Mouse (Mus musculus) midbrain, embryonic 11.5 days (tissue): ENCODE results near the gene Bsn. TPM values are rescaled to one million over a fixed set of nuclear protein-coding genes. Genes with fewer than 3 reads are reported as not detected.

ENCODE experiments used
- ATAC-seq: fragments of 200-750 bp; cut with Nextera tagmentation; 2 replicates; pipeline ENCODE4 v1.8.0; 2017; ENCODE audit warnings: moderate TSS enrichment, moderate library complexity; ENCODE audit not compliant: low FRiP score
- DNase-seq: peaks from one replicate; pipeline ENCODE4 v3.0.0; 2015; ENCODE audit warnings: low spot score; ENCODE audit errors: missing footprints
- H3K27ac ChIP-seq: fragments of 300-500 bp; sonication (generic); 2 replicates; pipeline ENCODE4 v1.5.1; 2014; ENCODE audit warnings: low read depth, low read length
- H3K27me3 ChIP-seq: fragments of 300-500 bp; sonication (generic); 2 replicates; pipeline ENCODE4 v1.6.1; 2014; ENCODE audit warnings: mild to moderate bottlenecking, low read length, moderate library complexity, mixed read lengths; ENCODE audit not compliant: control insufficient read depth, insufficient read depth
- H3K36me3 ChIP-seq: fragments of 300-500 bp; sonication (generic); 2 replicates; pipeline ENCODE4 v1.6.1; 2014; ENCODE audit warnings: mild to moderate bottlenecking, low read length, moderate library complexity, mixed read lengths; ENCODE audit not compliant: control insufficient read depth, insufficient read depth
- H3K4me1 ChIP-seq: fragments of 300-500 bp; sonication (generic); 2 replicates; pipeline ENCODE4 v1.6.1; 2014; ENCODE audit warnings: low read length; ENCODE audit not compliant: control insufficient read depth, insufficient read depth
- H3K4me2 ChIP-seq: fragments of 300-500 bp; sonication (generic); 2 replicates; pipeline ENCODE4 v1.6.1; 2014; ENCODE audit warnings: mild to moderate bottlenecking, moderate library complexity
- H3K4me3 ChIP-seq: fragments of 300-500 bp; sonication (generic); 2 replicates; pipeline ENCODE4 v1.5.1; 2014; ENCODE audit warnings: low read depth, low read length
- H3K9ac ChIP-seq: fragments of 300-500 bp; sonication (generic); 2 replicates; pipeline ENCODE4 v1.6.1; 2014; ENCODE audit warnings: low read length
- H3K9me3 ChIP-seq: fragments of 300-500 bp; sonication (generic); 2 replicates; pipeline ENCODE4 v1.6.1; 2016; ENCODE audit warnings: low read length; ENCODE audit not compliant: control insufficient read depth
- WGBS: fragments of 180-500 bp; shearing (Covaris S2); extraction: QIAGEN DNeasy Blood & Tissue Kit; methylation state at CpG from one replicate; pipeline ENCODE4 v1.1.7; 2014; 5-methylcytosine and 5-hydroxymethylcytosine counted together
- microRNA-seq: library from miRNA; unstranded; fragments of <30 nt; microRNA quantifications from one replicate; pipeline ENCODE4, GENCODE M21; 2017
- polyA plus RNA-seq: library from polyadenylated mRNA; unstranded; fragments of >200 nt; fragmentation: Nextera tagmentation; extraction: Ambion mirVana; gene quantifications from 2 replicates; pipeline ENCODE4 v1.2.1, GENCODE M21; 2014

Gene Bsn
- polyA plus RNA-seq, 1 experiment from 2014 or later = 2.4 TPM

GRCm38 (mm10) chr9:108048566-108048955 lies 141.6 kb downstream of the Bsn start:
- whole genome bisulfite sequencing = 1% methylated on average over 19 of the region's 19 CpGs
- H3K9me3 ChIP-seq = no peaks in the 10 kb centered on the region
- peaks cover 14% of the 10 kb centered on the region for H3K36me3 ChIP-seq
- ATAC-seq (no peak; the same call in 1 of the 2 replicates), DNase-seq (peak; percentile 91)
- H3K9ac ChIP-seq = peak overlapping the region; percentile 58
- peaks cover 17% of the 10 kb centered on the region for H3K4me1 ChIP-seq
- H3K27ac ChIP-seq = peak overlapping the region; percentile 48; the same call in 1 of the 2 replicates
- H3K27me3 ChIP-seq = no peaks in the 10 kb centered on the region
- H3K4me3 ChIP-seq = peak overlapping the region; percentile 76
- H3K4me2 ChIP-seq = peak overlapping the region; percentile 87

- Histone ChIP-seq H3K27ac (peak overlapping the region; percentile 48; the same call in 1 of the 2 replicates), H3K36me3 (peaks cover 14% of the 10 kb centered on the region), H3K27me3 (no peaks in the 10 kb centered on the region), H3K9ac (peak overlapping the region; percentile 58; the same call in 1 of the 2 replicates), H3K4me3 (peak overlapping the region; percentile 76), H3K4me1 (peaks cover 14% of the 10 kb centered on the region), H3K9me3 (no peaks in the 10 kb centered on the region), H3K4me2 (peak overlapping the region; percentile 87)
- peak; percentile 84 for DNase-seq
- 48% methylated on average over 17 of the region's 17 CpGs for WGBS
- no peak for ATAC-seq
Measured at GRCm38 (mm10) chr9:108047601-108048565, 142.3 kb downstream of the Bsn start.

- H3K36me3 ChIP-seq = peaks cover 14% of the 10 kb centered on the region
Measured at GRCm38 (mm10) chr9:108046582-108046981, 143.6 kb downstream of the Bsn start.

More at GRCm38 (mm10) chr9:108046582-108046981, 143.6 kb downstream of the Bsn start:
- H3K4me2 ChIP-seq = no peak overlapping the region
- 82% methylated on average over 4 of the region's 4 CpGs for WGBS
- H3K9me3 ChIP-seq = no peaks in the 10 kb centered on the region
- H3K27me3 ChIP-seq = no peaks in the 10 kb centered on the region
- H3K4me1 ChIP-seq = peaks cover 14% of the 10 kb centered on the region
- no peak overlapping the region for H3K27ac ChIP-seq
- no peak overlapping the region for H3K4me3 ChIP-seq
- H3K9ac ChIP-seq = no peak overlapping the region
- DNase-seq (no peak), ATAC-seq (no peak)

Small RNA genes within 50 kb of the gene (microRNA-seq; reads per million reads assigned to microRNA genes)
- not detected for gene Gm47303
- not detected for gene Mir7088

Other genes starting within 250 kb of the Bsn start
- 27.7 and 37.2 TPM in 2 replicates for gene Traip, start 240.2 kb downstream of the Bsn start, polyA plus RNA-seq
- gene Uba7, start 214.9 kb downstream of the Bsn start, polyA plus RNA-seq = 5.5 and 7.5 TPM in 2 replicates
- 0.74 and 1.2 TPM in 2 replicates for gene Gm20661, start 207.3 kb downstream of the Bsn start, polyA plus RNA-seq
- 20.7 and 25.3 TPM in 2 replicates for gene Inka1, start 204.5 kb downstream of the Bsn start, polyA plus RNA-seq
- 2.2 and 3.3 TPM in 2 replicates for gene Cdhr4, start 197.9 kb downstream of the Bsn start, polyA plus RNA-seq
- gene Gm20662, start 194.0 kb downstream of the Bsn start, polyA plus RNA-seq = 0.82 TPM in 1 of 2 replicates, not detected in the other
- 31.6 and 34.8 TPM in 2 replicates for gene Ip6k1, start 187.9 kb downstream of the Bsn start, polyA plus RNA-seq
- gene Gmppb, start 141.1 kb downstream of the Bsn start, polyA plus RNA-seq = 18.3 and 19.2 TPM in 2 replicates
- 1.5 and 2.0 TPM in 2 replicates for gene Amigo3, start 137.2 kb downstream of the Bsn start, polyA plus RNA-seq
- gene Mst1, start 109.9 kb downstream of the Bsn start, polyA plus RNA-seq = 0.47 and 0.78 TPM in 2 replicates
- gene Rnf123, start 107.0 kb downstream of the Bsn start, polyA plus RNA-seq = 27.2 and 29.2 TPM in 2 replicates
- gene Apeh, start 95.8 kb downstream of the Bsn start, polyA plus RNA-seq = 53.0 and 67.3 TPM in 2 replicates
- 48.8 and 55.2 TPM in 2 replicates for gene Dag1, start 73.6 kb upstream of the Bsn start, polyA plus RNA-seq
- 61.2 and 64.0 TPM in 2 replicates for gene Nicn1, start 100.0 kb upstream of the Bsn start, polyA plus RNA-seq
- gene Amt, start 106.5 kb upstream of the Bsn start, polyA plus RNA-seq = 24.2 and 27.1 TPM in 2 replicates
- gene Rhoa, start 115.7 kb upstream of the Bsn start, polyA plus RNA-seq = 278 and 298 TPM in 2 replicates
- gene Tcta, start 115.8 kb upstream of the Bsn start, polyA plus RNA-seq = 30.8 and 34.6 TPM in 2 replicates
- 796 and 834 TPM in 2 replicates for gene Gpx1, start 148.5 kb upstream of the Bsn start, polyA plus RNA-seq
- gene Usp4, start 157.5 kb upstream of the Bsn start, polyA plus RNA-seq = 130 and 140 TPM in 2 replicates
- 1.2 and 1.4 TPM in 2 replicates for gene 1700102P08Rik, start 202.4 kb upstream of the Bsn start, polyA plus RNA-seq
- 0.89 and 1.6 TPM in 2 replicates for gene Ccdc36, start 238.1 kb upstream of the Bsn start, polyA plus RNA-seq
- gene BC048562, start 246.1 kb upstream of the Bsn start, polyA plus RNA-seq = not detected in 2 replicates